Mouse (Mus musculus) spleen, adult 2 months (tissue): ENCODE data around the gene Kdm5a. TPM values are rescaled to one million over a fixed set of nuclear protein-coding genes. Genes with fewer than 3 reads are reported as not detected.

Source experiments
- DNase-seq, 2 experiments: peaks; one replicate each; pipeline versions ENCODE4 v3.0.0 to v3.0.0-alpha.2; 2012 to 2021; ENCODE audit warnings: low spot score in 2 of 2, low read depth in 1 of 2
- H3K27ac ChIP-seq: fragments of 200-500 bp; 2 replicates; pipeline ENCODE4 v1.5.1; 2012; ENCODE audit warnings: low read length, inconsistent platforms; ENCODE audit not compliant: insufficient read depth
- H3K27me3 ChIP-seq: fragments of 200-500 bp; 2 replicates; pipeline ENCODE4 v1.6.1; 2012; ENCODE audit warnings: mild to moderate bottlenecking, moderate library complexity, low read length, inconsistent platforms; ENCODE audit not compliant: control insufficient read depth, insufficient read depth
- H3K36me3 ChIP-seq: fragments of 200-500 bp; 2 replicates; pipeline ENCODE4 v1.6.1; 2012; ENCODE audit warnings: mild to moderate bottlenecking, low read length, inconsistent platforms; ENCODE audit not compliant: control insufficient read depth, insufficient read depth
- H3K4me1 ChIP-seq: fragments of 200-500 bp; 2 replicates; pipeline ENCODE4 v1.6.1; 2011; ENCODE audit warnings: inconsistent platforms; ENCODE audit not compliant: control insufficient read depth, insufficient read depth, insufficient read length
- H3K4me3 ChIP-seq: fragments of 200-500 bp; 2 replicates; pipeline ENCODE4 v1.5.1; 2011; ENCODE audit warnings: mild to moderate bottlenecking, inconsistent platforms; ENCODE audit not compliant: insufficient read depth, insufficient read length; ENCODE audit errors: extremely low read depth
- CTCF ChIP-seq: fragments of 200-500 bp; IDR thresholded peaks from 2 replicates; pipeline ENCODE4 v1.5.1; 2011; ENCODE audit warnings: mild to moderate bottlenecking, inconsistent platforms; ENCODE audit not compliant: insufficient read depth, insufficient read length, insufficient replicate concordance; ENCODE audit errors: extremely low read depth
- POLR2A ChIP-seq: fragments of 200-500 bp; IDR thresholded peaks from 2 replicates; pipeline ENCODE4 v1.6.1; 2011; ENCODE audit warnings: low read depth, low read length, inconsistent platforms
- WGBS: fragments of 180-500 bp; shearing (Covaris S2); methylation state at CpG from one replicate; pipeline ENCODE4 v1.1.7; 2018; 5-methylcytosine and 5-hydroxymethylcytosine counted together
- polyA plus RNA-seq: library from polyadenylated mRNA; depleted of rRNA; stranded (reverse); fragments of >200 nt; gene quantifications from 2 replicates; pipeline ENCODE4 v1.2.3, GENCODE M21; 2012

The Kdm5a gene
- polyA plus RNA-seq, 1 experiment, result 4.2 TPM

DNA sequence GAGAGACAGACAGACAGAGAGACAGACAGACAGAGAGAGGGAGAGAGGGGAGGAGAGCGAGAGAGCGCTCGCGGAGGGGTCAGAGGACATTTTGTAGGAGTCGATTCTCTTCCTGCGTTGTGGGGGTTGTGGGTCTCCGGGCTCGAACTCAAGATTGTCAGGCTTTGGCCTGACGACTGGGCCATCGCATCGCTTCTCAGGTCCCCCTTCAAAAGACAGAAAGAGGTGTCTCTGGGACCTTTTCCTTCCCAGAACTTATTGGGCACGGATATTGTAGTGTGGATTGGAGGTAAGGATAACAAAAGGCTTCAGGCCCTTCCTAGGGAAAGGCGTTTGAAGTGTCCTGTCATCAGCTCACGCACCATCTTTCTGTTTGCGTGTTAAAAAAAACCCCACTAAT lies 1.1 kb downstream of the Kdm5a start:
- WGBS, result 4% methylated on average over 15 of the region's 15 CpGs
- no peaks in the 10 kb centered on the region for H3K27me3 ChIP-seq
- H3K4me3 ChIP-seq, result peak overlapping the region; percentile 67
- H3K27ac ChIP-seq, result peak overlapping the region; percentile 95
- DNase-seq, result peak in 1 of 2 experiments; percentile 3
- H3K36me3 ChIP-seq, result peaks cover 16% of the 10 kb centered on the region
- TF ChIP-seq CTCF (no peak), POLR2A (no peak)
- peaks cover 5% of the 10 kb centered on the region; the same call in 1 of the 2 replicates for H3K4me1 ChIP-seq

DNA sequence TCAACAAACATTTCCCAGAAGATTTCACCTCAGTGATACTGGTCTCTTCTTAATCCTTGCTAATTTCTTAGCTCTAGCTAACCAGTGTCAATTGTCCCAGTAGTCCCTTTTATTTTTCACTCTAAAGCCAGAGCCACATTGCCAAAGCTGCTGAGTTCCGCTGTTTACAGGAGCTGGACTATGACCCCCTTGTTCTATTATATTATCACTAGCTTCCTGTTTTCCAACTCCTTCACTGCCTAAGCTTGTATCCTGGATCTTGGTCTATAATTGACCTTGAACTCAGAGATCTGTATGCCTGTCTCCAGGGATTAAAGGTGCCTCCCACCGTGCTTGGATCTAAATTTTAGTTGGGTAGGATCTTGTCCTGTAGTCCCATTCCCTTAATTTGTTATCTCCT lies 12.8 kb downstream of the Kdm5a start:
- DNase-seq, result no peak
- H3K36me3 ChIP-seq, result peaks cover 34% of the 10 kb centered on the region

DNA sequence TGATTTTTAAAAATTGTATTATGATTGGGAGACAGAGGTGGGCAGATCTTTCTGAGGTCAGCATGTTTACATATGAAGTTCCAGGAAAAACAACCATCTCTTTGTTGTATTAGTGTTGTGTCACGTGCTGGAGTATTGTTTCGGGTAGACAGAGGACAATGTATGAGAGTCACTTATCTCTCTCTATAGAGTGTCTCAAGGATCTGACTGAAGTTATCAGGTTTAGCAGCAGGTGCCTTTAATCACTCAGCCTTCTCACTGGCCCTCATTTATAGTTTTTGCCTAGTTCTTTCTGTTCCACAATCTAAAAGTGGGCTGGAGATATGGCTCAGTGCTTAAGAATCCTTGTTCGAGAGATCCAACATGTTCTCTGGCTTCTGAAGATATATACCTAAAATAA lies 26.1 kb downstream of the Kdm5a start:
- Histone ChIP-seq H3K4me3 (no peak overlapping the region), H3K27ac (no peak overlapping the region), H3K4me1 (no peaks in the 10 kb centered on the region), H3K36me3 (peaks cover 27% of the 10 kb centered on the region), H3K27me3 (no peaks in the 10 kb centered on the region)
- no peak for TF ChIP-seq POLR2A
- no peak for TF ChIP-seq CTCF
- no peak for DNase-seq
- 83% methylated on average over 3 of the region's 3 CpGs for WGBS

More for the DNA sequence above, 12.8 kb downstream of the Kdm5a start:
- no peak for TF ChIP-seq CTCF
- no peak for TF ChIP-seq POLR2A
- Histone ChIP-seq H3K4me3 (no peak overlapping the region), H3K27ac (no peak overlapping the region), H3K27me3 (no peaks in the 10 kb centered on the region), H3K4me1 (no peaks in the 10 kb centered on the region)
- WGBS, result 92% methylated on average over 2 of the region's 2 CpGs

DNA sequence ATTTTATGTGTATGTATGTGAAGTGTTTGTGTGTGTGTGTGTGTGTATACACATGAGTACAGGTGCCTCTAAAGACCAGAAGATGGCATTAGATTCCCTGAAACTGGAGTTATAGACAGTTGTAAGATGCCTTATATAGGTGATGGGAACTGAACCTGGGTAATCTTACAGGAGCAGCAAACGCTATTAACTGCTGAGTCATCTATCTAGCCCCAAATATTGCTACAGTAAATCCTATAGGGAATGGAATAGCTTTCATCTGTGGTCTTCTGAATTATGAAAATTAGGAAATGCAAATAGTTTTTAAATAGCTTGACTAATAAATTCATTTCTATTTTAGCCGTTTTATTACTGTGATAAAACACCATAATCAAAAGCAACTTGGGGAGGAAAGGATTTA lies 28.9 kb downstream of the Kdm5a start:
- H3K27ac ChIP-seq, result no peak overlapping the region
- H3K4me3 ChIP-seq, result no peak overlapping the region
- no peak for DNase-seq
- H3K27me3 ChIP-seq, result no peaks in the 10 kb centered on the region
- no peak for TF ChIP-seq CTCF
- 92% methylated on average over 2 of the region's 2 CpGs for WGBS
- no peaks in the 10 kb centered on the region for H3K4me1 ChIP-seq
- H3K36me3 ChIP-seq, result peaks cover 29% of the 10 kb centered on the region

DNA sequence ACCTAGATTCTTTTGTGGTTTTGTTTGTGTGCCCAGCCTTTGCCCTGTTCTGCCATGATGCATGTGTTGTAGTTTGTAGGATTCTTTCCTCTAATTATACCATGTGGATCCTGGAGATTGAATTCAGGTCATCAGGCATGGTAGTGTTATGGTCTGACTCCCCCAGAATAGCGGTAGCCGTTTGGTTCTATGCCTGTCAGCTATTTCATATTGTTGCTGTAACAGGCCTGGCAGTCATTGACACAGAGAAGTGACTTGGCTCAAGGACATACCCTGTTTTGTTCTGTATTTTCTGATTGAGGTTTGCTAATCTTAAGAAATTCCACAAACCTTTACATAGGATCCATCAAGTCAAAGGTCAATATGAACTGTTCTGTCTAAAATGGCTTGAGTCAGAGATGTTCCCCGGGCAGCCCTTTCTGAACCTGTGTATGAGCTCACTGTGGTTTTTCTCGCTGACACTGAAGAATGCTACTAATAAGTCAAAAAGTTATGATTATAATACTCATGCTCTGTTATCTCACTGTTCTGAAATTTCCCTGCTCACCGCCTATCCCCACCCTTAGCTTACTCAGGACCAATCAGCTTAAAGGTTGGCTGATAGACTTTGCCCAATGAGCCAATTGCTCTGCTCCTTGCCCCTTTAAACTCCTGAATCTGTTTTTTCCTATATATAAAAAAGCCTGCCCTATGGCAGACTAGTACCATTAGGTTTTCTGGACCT lies 31.9 kb downstream of the Kdm5a start:
- peaks cover 32% of the 10 kb centered on the region for H3K36me3 ChIP-seq
- H3K4me1 ChIP-seq, result no peaks in the 10 kb centered on the region
- no peak overlapping the region for H3K27ac ChIP-seq
- WGBS, result 89% methylated on average over 5 of the region's 5 CpGs
- DNase-seq, result no peak
- no peaks in the 10 kb centered on the region for H3K27me3 ChIP-seq
- no peak overlapping the region for H3K4me3 ChIP-seq
- TF ChIP-seq CTCF (no peak), POLR2A (no peak)

DNA sequence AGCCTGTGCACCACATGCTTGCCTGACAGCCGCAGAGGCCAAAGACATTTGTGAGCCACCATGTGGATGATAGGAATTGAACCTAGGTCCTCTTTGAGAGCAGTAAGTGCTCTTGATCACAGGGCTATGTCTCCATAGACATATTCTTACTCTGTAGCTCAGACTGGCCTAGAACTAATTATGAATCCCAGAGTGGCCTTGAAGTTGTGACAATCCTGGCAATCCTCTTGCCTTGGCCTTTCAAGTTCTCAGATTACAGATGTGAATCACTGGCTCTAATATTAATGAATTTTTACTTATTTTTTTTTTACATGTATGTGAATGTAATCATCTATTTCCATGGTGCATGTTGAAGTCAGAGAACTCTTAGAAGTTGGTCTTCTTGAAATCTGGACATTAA lies 40.0 kb downstream of the Kdm5a start:
- TF ChIP-seq POLR2A (no peak), CTCF (no peak)
- no peak overlapping the region for H3K4me3 ChIP-seq
- H3K36me3 ChIP-seq, result peaks cover 43% of the 10 kb centered on the region
- WGBS, result 92% methylated on average over 1 of the region's 1 CpGs
- H3K27me3 ChIP-seq, result no peaks in the 10 kb centered on the region
- no peak overlapping the region for H3K27ac ChIP-seq
- no peaks in the 10 kb centered on the region for H3K4me1 ChIP-seq
- DNase-seq, result no peak

DNA sequence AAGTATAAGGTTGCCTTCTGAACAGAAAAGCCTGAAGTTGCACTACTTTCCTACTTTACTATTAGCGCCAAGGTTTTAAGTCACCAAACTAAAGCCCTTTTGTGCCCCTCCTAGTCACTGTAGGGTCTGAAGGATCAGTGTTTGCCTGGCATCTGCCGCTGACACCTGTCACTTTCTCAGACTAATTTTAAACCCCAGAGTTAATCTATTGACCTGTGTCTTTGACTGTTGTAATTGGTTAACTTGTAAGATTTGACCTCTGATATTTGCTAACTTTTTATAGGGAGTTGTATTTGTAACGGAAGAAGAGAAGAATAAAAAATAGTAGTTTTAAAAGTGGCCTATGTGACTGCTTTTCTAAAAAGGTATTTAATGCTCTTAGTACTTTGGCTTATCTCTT lies 74.2 kb downstream of the Kdm5a start:
- Histone ChIP-seq H3K27ac (no peak overlapping the region), H3K4me3 (no peak overlapping the region), H3K4me1 (no peaks in the 10 kb centered on the region), H3K27me3 (no peaks in the 10 kb centered on the region), H3K36me3 (peaks cover 22% of the 10 kb centered on the region)
- WGBS, result 95% methylated on average over 3 of the region's 3 CpGs
- TF ChIP-seq CTCF (no peak), POLR2A (no peak)
- DNase-seq, result no peak
